Mouse (Mus musculus): ENCODE data around the gene Gm44965. TPM values are rescaled to one million over a fixed set of nuclear protein-coding genes. Genes with fewer than 3 reads are reported as not detected.

Gm44965 gene
- polyA plus RNA-seq, 1 experiment from 2014 or later = not detected

GRCm38 (mm10) chr6:48589194-48589750, 4.5 kb upstream of the Gm44965 start, which contains the start of gene Gm45021:
Gm45021 (plus strand) TSS chr6:48589610.
- no peak within 1 kb of the TSS for H3K9ac ChIP-seq
- no peak for ATAC-seq (replicated peaks; ENCODE audit: low FRiP score)
- no peaks in the 10 kb centered on the region for H3K27me3 ChIP-seq
- no peak within 1 kb of the TSS for H3K4me3 ChIP-seq (replicated peaks)
- H3K9me3 ChIP-seq (replicated peaks) = no peaks in the 10 kb centered on the region
- WGBS = 14% methylated on average over 6 of the region's 6 CpGs
- H3K27ac ChIP-seq = peak within 1 kb of the TSS; percentile 51; the same call in 1 of the 2 replicates
- no peaks in the 10 kb centered on the region for H3K36me3 ChIP-seq
- peaks cover 26% of the 10 kb centered on the region for H3K4me1 ChIP-seq
- no peak within 1 kb of the TSS for H3K4me2 ChIP-seq

GRCm38 (mm10) chr6:48591221-48591845, 2.4 kb upstream of the Gm44965 start:
- no peaks in the 10 kb centered on the region for H3K27me3 ChIP-seq
- peaks cover 10% of the 10 kb centered on the region for H3K9me3 ChIP-seq (replicated peaks)
- no peak overlapping the region for H3K9ac ChIP-seq
- 60% methylated on average over 3 of the region's 3 CpGs for WGBS
- ATAC-seq (replicated peaks; ENCODE audit: low FRiP score) = no peak
- no peak overlapping the region for H3K4me2 ChIP-seq
- peaks cover 40% of the 10 kb centered on the region for H3K4me1 ChIP-seq
- H3K36me3 ChIP-seq = peaks cover 14% of the 10 kb centered on the region
- peak overlapping the region; percentile 41; the same call in 1 of the 2 replicates for H3K27ac ChIP-seq
- H3K4me3 ChIP-seq (replicated peaks) = no peak overlapping the region

DNA sequence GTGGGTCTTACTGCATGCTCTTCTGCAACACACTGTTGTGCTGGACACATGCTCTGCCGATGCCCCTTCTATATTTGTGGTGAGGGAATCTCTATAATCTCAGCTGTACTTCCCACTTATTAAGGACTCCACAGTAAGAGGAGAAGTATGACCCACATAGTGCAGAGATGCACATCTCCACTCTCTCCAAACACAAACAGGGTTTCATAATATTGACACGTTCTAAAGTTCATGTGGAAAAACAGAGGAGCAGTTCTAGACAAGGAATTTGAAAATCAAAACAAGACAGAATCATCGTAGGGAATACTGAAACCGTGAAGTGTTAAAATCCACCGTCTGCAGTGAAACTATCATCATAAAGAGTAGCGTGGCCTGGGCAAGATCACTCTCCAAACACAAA, 1.9 kb upstream of the Gm44965 start:
- 89% methylated on average over 6 of the region's 6 CpGs for WGBS
- H3K36me3 ChIP-seq = peaks cover 19% of the 10 kb centered on the region
- H3K27me3 ChIP-seq = no peaks in the 10 kb centered on the region
- ATAC-seq (replicated peaks; ENCODE audit: low FRiP score) = no peak
- H3K4me2 ChIP-seq = no peak overlapping the region
- no peak overlapping the region for H3K4me3 ChIP-seq (replicated peaks)
- no peak overlapping the region for H3K9ac ChIP-seq
- H3K27ac ChIP-seq = no peak overlapping the region
- H3K9me3 ChIP-seq (replicated peaks) = peaks cover 15% of the 10 kb centered on the region
- H3K4me1 ChIP-seq = peaks cover 40% of the 10 kb centered on the region

- WGBS = 1% methylated on average over 40 of the region's 41 CpGs
- Histone ChIP-seq H3K4me2 (peak overlapping the region; percentile 81), H3K27me3 (no peaks in the 10 kb centered on the region), H3K36me3 (peaks cover 42% of the 10 kb centered on the region), H3K4me1 (peaks cover 37% of the 10 kb centered on the region), H3K27ac (peak overlapping the region; percentile 94), H3K9ac (peak overlapping the region; percentile 82), H3K4me3 (replicated peaks) (peak overlapping the region; percentile 81), H3K9me3 (replicated peaks) (peaks cover 29% of the 10 kb centered on the region)
- ATAC-seq (replicated peaks; ENCODE audit: low FRiP score) = peak; percentile 73
These were observed 450 bp downstream of the Gm44965 start for GRCm38 (mm10) chr6:48594043-48594738.

- H3K27ac ChIP-seq = no peak overlapping the region
These were observed 1.5 kb downstream of the Gm44965 start for GRCm38 (mm10) chr6:48595278-48595677.

DNA sequence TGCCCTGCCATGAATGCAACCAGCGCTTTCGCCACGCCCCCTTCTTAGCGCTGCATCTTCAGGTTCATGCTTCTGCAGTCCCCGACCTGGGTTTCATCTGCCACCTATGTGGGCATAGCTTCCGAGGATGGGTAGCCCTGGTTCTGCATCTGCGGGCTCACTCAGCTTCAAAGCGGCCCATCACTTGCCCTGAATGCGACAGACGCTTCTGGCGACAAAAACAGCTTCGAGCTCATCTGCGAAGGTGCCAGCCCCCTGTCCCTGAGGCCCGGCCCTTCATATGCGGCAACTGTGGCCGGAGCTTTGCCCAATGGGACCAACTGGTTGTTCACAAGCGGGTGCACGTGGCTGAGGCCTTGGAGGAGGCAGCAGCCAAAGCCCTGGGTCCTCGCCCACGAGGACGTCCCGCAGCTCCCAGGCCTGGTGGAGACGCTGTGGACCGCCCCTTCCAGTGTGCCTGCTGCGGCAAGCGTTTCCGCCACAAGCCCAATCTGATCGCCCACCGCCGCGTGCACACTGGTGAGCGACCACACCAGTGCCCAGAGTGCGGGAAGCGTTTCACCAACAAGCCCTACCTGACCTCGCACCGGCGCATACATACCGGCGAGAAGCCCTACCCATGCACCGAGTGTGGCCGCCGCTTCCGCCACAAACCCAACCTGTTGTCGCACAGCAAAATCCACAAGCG, 2.9 kb downstream of the Gm44965 start:
- Histone ChIP-seq H3K27me3 (no peaks in the 10 kb centered on the region), H3K4me2 (no peak overlapping the region), H3K27ac (no peak overlapping the region), H3K4me3 (replicated peaks) (no peak overlapping the region), H3K9me3 (replicated peaks) (peaks cover 29% of the 10 kb centered on the region), H3K36me3 (peaks cover 57% of the 10 kb centered on the region), H3K4me1 (peaks cover 29% of the 10 kb centered on the region), H3K9ac (no peak overlapping the region)
- no peak for ATAC-seq (replicated peaks; ENCODE audit: low FRiP score)
- WGBS = 98% methylated on average over 45 of the region's 45 CpGs

More at GRCm38 (mm10) chr6:48595278-48595677, 1.5 kb downstream of the Gm44965 start:
- no peak for ATAC-seq (replicated peaks; ENCODE audit: low FRiP score)
- Histone ChIP-seq H3K36me3 (peaks cover 53% of the 10 kb centered on the region), H3K4me2 (peak overlapping the region; percentile 81), H3K4me3 (replicated peaks) (peak overlapping the region; percentile 81), H3K9me3 (replicated peaks) (peaks cover 29% of the 10 kb centered on the region), H3K4me1 (peaks cover 27% of the 10 kb centered on the region), H3K9ac (peak overlapping the region; percentile 82), H3K27me3 (no peaks in the 10 kb centered on the region)
- WGBS = 60% methylated on average over 1 of the region's 1 CpGs

DNA sequence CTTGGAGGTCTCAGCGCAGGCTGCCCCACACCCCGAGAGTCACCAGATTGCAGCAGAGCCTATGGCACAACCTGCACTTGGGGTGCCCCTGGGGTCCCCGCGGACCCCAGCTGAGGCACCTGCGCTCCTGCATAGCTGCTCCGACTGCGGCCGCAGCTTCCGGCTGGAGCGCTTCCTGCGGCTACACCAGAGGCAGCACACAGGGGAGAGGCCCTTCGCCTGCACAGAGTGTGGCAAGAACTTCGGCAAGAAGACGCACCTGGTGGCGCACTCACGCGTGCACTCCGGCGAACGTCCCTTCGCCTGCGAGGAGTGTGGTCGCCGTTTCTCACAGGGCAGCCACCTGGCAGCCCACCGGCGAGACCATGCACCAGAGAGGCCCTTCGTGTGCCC, 3.5 kb downstream of the Gm44965 start:
- 96% methylated on average over 27 of the region's 27 CpGs for WGBS
- H3K4me2 ChIP-seq = no peak overlapping the region
- no peak overlapping the region for H3K4me3 ChIP-seq (replicated peaks)
- no peak for ATAC-seq (replicated peaks; ENCODE audit: low FRiP score)
- peaks cover 29% of the 10 kb centered on the region for H3K9me3 ChIP-seq (replicated peaks)
- no peak overlapping the region for H3K27ac ChIP-seq
- peaks cover 57% of the 10 kb centered on the region for H3K36me3 ChIP-seq
- no peak overlapping the region for H3K9ac ChIP-seq
- H3K27me3 ChIP-seq = no peaks in the 10 kb centered on the region
- H3K4me1 ChIP-seq = peaks cover 29% of the 10 kb centered on the region

GRCm38 (mm10) chr6:48600594-48600993, 6.9 kb downstream of the Gm44965 start:
- Histone ChIP-seq H3K9ac (no peak overlapping the region), H3K27ac (peak overlapping the region; percentile 91), H3K36me3 (peaks cover 57% of the 10 kb centered on the region), H3K27me3 (no peaks in the 10 kb centered on the region), H3K4me2 (no peak overlapping the region), H3K4me3 (replicated peaks) (no peak overlapping the region), H3K9me3 (replicated peaks) (peaks cover 26% of the 10 kb centered on the region), H3K4me1 (peaks cover 18% of the 10 kb centered on the region)
- ATAC-seq (replicated peaks; ENCODE audit: low FRiP score) = no peak
- WGBS = 90% methylated on average over 1 of the region's 1 CpGs

- Histone ChIP-seq H3K9me3 (replicated peaks) (peaks cover 17% of the 10 kb centered on the region), H3K36me3 (peaks cover 48% of the 10 kb centered on the region), H3K27ac (peak within 1 kb of the TSS; percentile 91), H3K4me2 (peak within 1 kb of the TSS; percentile 87), H3K27me3 (no peaks in the 10 kb centered on the region), H3K4me3 (replicated peaks) (peak within 1 kb of the TSS; percentile 65), H3K9ac (peak within 1 kb of the TSS; percentile 70), H3K4me1 (peaks cover 17% of the 10 kb centered on the region)
- peak; percentile 99 for ATAC-seq (replicated peaks; ENCODE audit: low FRiP score)
- 4% methylated on average over 33 of the region's 42 CpGs for WGBS
These were observed 7.7 kb downstream of the Gm44965 start, which contains the start of gene Zfp775 for GRCm38 (mm10) chr6:48601271-48602079. Zfp775 (plus strand) TSS chr6:48602063.

DNA sequence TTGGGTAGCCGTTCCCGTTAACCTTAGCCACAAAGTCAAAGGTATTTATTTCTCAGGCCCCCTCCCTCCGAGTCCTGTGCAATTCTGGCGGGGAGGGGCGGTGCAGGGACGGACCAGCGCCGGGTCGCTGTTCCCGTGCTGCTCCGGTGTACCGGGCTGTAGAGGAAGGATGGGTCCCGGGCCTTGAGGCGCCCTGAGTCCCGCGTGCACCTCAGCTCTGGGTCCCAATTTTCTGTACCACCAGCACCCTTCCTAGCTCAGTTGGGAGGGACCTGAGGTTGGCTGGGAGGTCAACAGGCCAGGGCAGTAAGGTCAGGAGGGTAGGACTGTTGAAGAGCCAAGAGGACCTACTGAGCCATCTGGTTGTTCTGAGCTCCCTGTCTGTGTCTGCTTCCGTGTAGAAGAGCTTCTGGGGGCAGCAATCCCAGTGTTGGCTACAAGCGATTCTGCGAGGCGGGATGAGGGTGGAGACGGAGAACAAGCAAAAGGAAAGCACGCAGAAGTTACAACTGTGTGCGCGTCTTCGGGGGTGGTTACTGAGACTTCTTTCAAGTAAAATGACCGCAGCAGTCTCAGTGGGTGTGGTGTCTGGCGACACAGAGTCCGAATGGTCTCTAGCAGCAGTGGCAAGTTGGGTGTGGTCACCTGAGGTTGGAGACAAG, 8.5 kb downstream of the Gm44965 start:
- peaks cover 17% of the 10 kb centered on the region for H3K4me1 ChIP-seq
- 1% methylated on average over 28 of the region's 28 CpGs for WGBS
- peak overlapping the region; percentile 65 for H3K27ac ChIP-seq
- peak; percentile 80 for ATAC-seq (replicated peaks; ENCODE audit: low FRiP score)
- peak overlapping the region; percentile 65 for H3K4me3 ChIP-seq (replicated peaks)
- H3K27me3 ChIP-seq = no peaks in the 10 kb centered on the region
- H3K4me2 ChIP-seq = peak overlapping the region; percentile 87
- H3K36me3 ChIP-seq = peaks cover 41% of the 10 kb centered on the region
- H3K9me3 ChIP-seq (replicated peaks) = peaks cover 10% of the 10 kb centered on the region
- peak overlapping the region; percentile 70 for H3K9ac ChIP-seq

- WGBS = 52% methylated on average over 2 of the region's 2 CpGs
- H3K27ac ChIP-seq = no peak overlapping the region
- no peaks in the 10 kb centered on the region for H3K9me3 ChIP-seq (replicated peaks)
- no peak overlapping the region for H3K4me2 ChIP-seq
- no peak overlapping the region for H3K4me3 ChIP-seq (replicated peaks)
- no peaks in the 10 kb centered on the region for H3K27me3 ChIP-seq
- H3K4me1 ChIP-seq = no peaks in the 10 kb centered on the region
- no peak overlapping the region for H3K9ac ChIP-seq
- ATAC-seq (replicated peaks; ENCODE audit: low FRiP score) = no peak
- H3K36me3 ChIP-seq = peaks cover 8% of the 10 kb centered on the region; the same call in 1 of the 2 replicates
These were observed 14.4 kb downstream of the Gm44965 start for GRCm38 (mm10) chr6:48608124-48608523.

All from kidney, embryonic 15.5 days (tissue).